Mouse (Mus musculus): Measurements from ENCODE around the gene Olfr1385. TPM values are rescaled to one million over a fixed set of nuclear protein-coding genes. Genes with fewer than 3 reads are reported as not detected.
A peak's percentile ranks its signal among the peaks of the same experiment; 100 is the strongest.
"Not testable (repeated sequence)": the region's sequence is repeated elsewhere in the genome, so short reads cannot be mapped to it uniquely, and the experiment has no call there.

The Olfr1385 gene
- polyA plus RNA-seq (2014; fragmentation: Nextera tagmentation; extraction: Ambion mirVana), result not detected in 2 replicates

GRCm38 (mm10) chr11:49488770-49489169 lies at the start of gene Olfr1385:
Gene Olfr1385, plus strand, starts transcription at chr11:49489070.
- not testable (repeated sequence) for ATAC-seq (ENCODE audit: low FRiP score); H3K9ac ChIP-seq (ENCODE audit: low read depth, low read length); H3K36me3 ChIP-seq (ENCODE audit: control insufficient read depth, insufficient read depth, low read length); H3K9me3 ChIP-seq (ENCODE audit: control insufficient read depth, low read length); H3K27me3 ChIP-seq (ENCODE audit: control insufficient read depth, insufficient read depth, low read length); H3K27ac ChIP-seq (ENCODE audit: low read depth, low read length); DNase-seq (ENCODE audit: low spot score); H3K4me1 ChIP-seq (replicated peaks; ENCODE audit: control insufficient read depth, insufficient read depth, low read length); H3K4me3 ChIP-seq (ENCODE audit: low read depth, low read length); H3K4me2 ChIP-seq (replicated peaks; ENCODE audit: low read depth, low read length)
- WGBS, result 88% methylated on average over 1 of the region's 1 CpGs

- Histone ChIP-seq H3K27ac (ENCODE audit: low read depth, low read length) (no peak within 1 kb of the TSS), H3K4me2 (replicated peaks; ENCODE audit: low read depth, low read length) (no peak within 1 kb of the TSS), H3K4me3 (ENCODE audit: low read depth, low read length) (no peak within 1 kb of the TSS), H3K4me1 (replicated peaks; ENCODE audit: control insufficient read depth, insufficient read depth, low read length) (no peaks in the 10 kb centered on the region), H3K9me3 (ENCODE audit: control insufficient read depth, low read length) (no peaks in the 10 kb centered on the region), H3K27me3 (ENCODE audit: control insufficient read depth, insufficient read depth, low read length) (no peaks in the 10 kb centered on the region), H3K36me3 (ENCODE audit: control insufficient read depth, insufficient read depth, low read length) (no peaks in the 10 kb centered on the region), H3K9ac (ENCODE audit: low read depth, low read length) (no peak within 1 kb of the TSS)
- 81% methylated on average over 1 of the region's 1 CpGs for WGBS
- DNase-seq (ENCODE audit: low spot score) (no peak), ATAC-seq (ENCODE audit: low FRiP score) (no peak)
These were observed 33.8 kb upstream of the Olfr1385 start, which contains the start of gene Olfr1387 for GRCm38 (mm10) chr11:49455043-49455442. Gene Olfr1387, plus strand, starts transcription at chr11:49455343.

GRCm38 (mm10) chr11:49464746-49465145 lies 24.1 kb upstream of the Olfr1385 start, which contains the start of gene Olfr1386:
Gene Olfr1386, plus strand, starts transcription at chr11:49465046.
- not testable (repeated sequence) for H3K27ac ChIP-seq (ENCODE audit: low read depth, low read length); H3K4me1 ChIP-seq (replicated peaks; ENCODE audit: control insufficient read depth, insufficient read depth, low read length); H3K4me3 ChIP-seq (ENCODE audit: low read depth, low read length); ATAC-seq (ENCODE audit: low FRiP score); H3K27me3 ChIP-seq (ENCODE audit: control insufficient read depth, insufficient read depth, low read length); H3K4me2 ChIP-seq (replicated peaks; ENCODE audit: low read depth, low read length); DNase-seq (ENCODE audit: low spot score); H3K9me3 ChIP-seq (ENCODE audit: control insufficient read depth, low read length); H3K9ac ChIP-seq (ENCODE audit: low read depth, low read length); H3K36me3 ChIP-seq (ENCODE audit: control insufficient read depth, insufficient read depth, low read length)
- 69% methylated on average over 2 of the region's 3 CpGs for WGBS

DNA sequence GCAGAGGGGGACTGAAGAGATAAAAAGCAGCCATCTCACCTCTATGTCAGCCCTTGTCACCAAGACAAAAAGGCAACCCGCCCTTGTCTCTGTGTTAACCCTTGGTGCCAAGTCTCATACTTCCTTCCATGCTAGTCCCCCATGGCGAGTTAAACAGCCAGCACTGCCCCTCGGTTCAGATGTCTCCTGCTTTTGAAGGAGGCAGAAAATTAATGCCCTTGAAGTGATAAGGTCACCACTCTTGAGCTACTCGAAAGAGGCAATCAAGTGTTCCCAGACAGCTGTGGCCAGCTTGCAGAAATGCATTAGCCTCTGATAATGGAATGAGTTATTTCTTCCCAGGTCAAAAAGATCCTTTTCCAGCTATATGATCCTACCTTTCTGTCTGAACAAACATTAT lies 2.9 kb upstream of the Olfr1385 start:
- Histone ChIP-seq H3K4me1 (replicated peaks; ENCODE audit: control insufficient read depth, insufficient read depth, low read length) (no peaks in the 10 kb centered on the region), H3K36me3 (ENCODE audit: control insufficient read depth, insufficient read depth, low read length) (no peaks in the 10 kb centered on the region), H3K9ac (ENCODE audit: low read depth, low read length) (no peak overlapping the region), H3K27ac (ENCODE audit: low read depth, low read length) (no peak overlapping the region), H3K4me2 (replicated peaks; ENCODE audit: low read depth, low read length) (no peak overlapping the region), H3K4me3 (ENCODE audit: low read depth, low read length) (no peak overlapping the region), H3K27me3 (ENCODE audit: control insufficient read depth, insufficient read depth, low read length) (no peaks in the 10 kb centered on the region), H3K9me3 (ENCODE audit: control insufficient read depth, low read length) (no peaks in the 10 kb centered on the region)
- no peak for ATAC-seq (ENCODE audit: low FRiP score)
- no peak for DNase-seq (ENCODE audit: low spot score)
- 53% methylated on average over 4 of the region's 4 CpGs for WGBS

GRCm38 (mm10) chr11:49518086-49518485 lies 29.2 kb downstream of the Olfr1385 start:
- H3K4me3 ChIP-seq (ENCODE audit: low read depth, low read length), result no peak overlapping the region
- ATAC-seq (ENCODE audit: low FRiP score) (no peak), DNase-seq (ENCODE audit: low spot score) (no peak)
- H3K4me1 ChIP-seq (replicated peaks; ENCODE audit: control insufficient read depth, insufficient read depth, low read length), result no peaks in the 10 kb centered on the region
- H3K4me2 ChIP-seq (replicated peaks; ENCODE audit: low read depth, low read length), result no peak overlapping the region
- H3K27me3 ChIP-seq (ENCODE audit: control insufficient read depth, insufficient read depth, low read length), result no peaks in the 10 kb centered on the region
- no peak overlapping the region for H3K9ac ChIP-seq (ENCODE audit: low read depth, low read length)
- no peak overlapping the region for H3K27ac ChIP-seq (ENCODE audit: low read depth, low read length)
- WGBS, result 79% methylated on average over 5 of the region's 5 CpGs
- no peaks in the 10 kb centered on the region for H3K36me3 ChIP-seq (ENCODE audit: control insufficient read depth, insufficient read depth, low read length)
- H3K9me3 ChIP-seq (ENCODE audit: control insufficient read depth, low read length), result no peaks in the 10 kb centered on the region

- no peak within 1 kb of the TSS for H3K9ac ChIP-seq (ENCODE audit: low read depth, low read length)
- no peaks in the 10 kb centered on the region for H3K36me3 ChIP-seq (ENCODE audit: control insufficient read depth, insufficient read depth, low read length)
- no peak within 1 kb of the TSS for H3K27ac ChIP-seq (ENCODE audit: low read depth, low read length)
- H3K4me2 ChIP-seq (replicated peaks; ENCODE audit: low read depth, low read length), result no peak within 1 kb of the TSS
- no peak within 1 kb of the TSS for H3K4me3 ChIP-seq (ENCODE audit: low read depth, low read length)
- no peak for ATAC-seq (ENCODE audit: low FRiP score)
- no peak for DNase-seq (ENCODE audit: low spot score)
- H3K9me3 ChIP-seq (ENCODE audit: control insufficient read depth, low read length), result no peaks in the 10 kb centered on the region
- no peaks in the 10 kb centered on the region for H3K4me1 ChIP-seq (replicated peaks; ENCODE audit: control insufficient read depth, insufficient read depth, low read length)
- H3K27me3 ChIP-seq (ENCODE audit: control insufficient read depth, insufficient read depth, low read length), result no peaks in the 10 kb centered on the region
These were observed 30.5 kb downstream of the Olfr1385 start, which contains the start of gene Olfr1383 for GRCm38 (mm10) chr11:49519348-49519747. Gene Olfr1383, plus strand, starts transcription at chr11:49519648.

DNA sequence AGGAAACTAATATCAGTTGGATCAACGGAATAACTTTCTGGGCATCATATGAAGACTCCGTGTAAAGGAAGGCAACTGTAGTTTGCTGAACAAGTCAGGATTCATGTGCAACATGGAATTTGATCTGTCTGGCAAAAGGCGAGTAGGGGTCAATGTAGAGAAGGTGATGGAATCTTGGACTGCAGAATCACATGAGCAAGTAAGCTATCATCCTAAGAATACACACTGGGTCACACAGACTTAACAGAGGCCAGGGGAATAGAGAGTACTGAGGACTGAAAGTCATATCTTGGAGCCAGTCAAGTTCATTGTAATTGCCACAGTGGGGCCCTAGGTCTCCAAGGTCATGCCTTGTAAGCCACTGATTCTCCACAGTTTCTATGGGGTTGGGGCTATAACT lies 39.1 kb downstream of the Olfr1385 start, which contains the start of gene Olfr1382:
Gene Olfr1382 (plus strand): TSS at position 301 of the 400 bp plus-strand sequence.
- H3K27me3 ChIP-seq (ENCODE audit: control insufficient read depth, insufficient read depth, low read length), result no peaks in the 10 kb centered on the region
- no peak within 1 kb of the TSS for H3K27ac ChIP-seq (ENCODE audit: low read depth, low read length)
- ATAC-seq (ENCODE audit: low FRiP score) (no peak), DNase-seq (ENCODE audit: low spot score) (no peak)
- no peaks in the 10 kb centered on the region for H3K36me3 ChIP-seq (ENCODE audit: control insufficient read depth, insufficient read depth, low read length)
- H3K9ac ChIP-seq (ENCODE audit: low read depth, low read length), result no peak within 1 kb of the TSS
- H3K4me3 ChIP-seq (ENCODE audit: low read depth, low read length), result no peak within 1 kb of the TSS
- no peaks in the 10 kb centered on the region for H3K9me3 ChIP-seq (ENCODE audit: control insufficient read depth, low read length)
- 86% methylated on average over 3 of the region's 3 CpGs for WGBS
- no peak within 1 kb of the TSS for H3K4me2 ChIP-seq (replicated peaks; ENCODE audit: low read depth, low read length)
- H3K4me1 ChIP-seq (replicated peaks; ENCODE audit: control insufficient read depth, insufficient read depth, low read length), result no peaks in the 10 kb centered on the region

GRCm38 (mm10) chr11:49532761-49533160 lies 43.9 kb downstream of the Olfr1385 start:
- no peak for DNase-seq (ENCODE audit: low spot score)
- no peak for ATAC-seq (ENCODE audit: low FRiP score)
- H3K4me3 ChIP-seq (ENCODE audit: low read depth, low read length), result no peak overlapping the region
- H3K27me3 ChIP-seq (ENCODE audit: control insufficient read depth, insufficient read depth, low read length), result no peaks in the 10 kb centered on the region
- no peaks in the 10 kb centered on the region for H3K9me3 ChIP-seq (ENCODE audit: control insufficient read depth, low read length)
- H3K9ac ChIP-seq (ENCODE audit: low read depth, low read length), result no peak overlapping the region
- no peaks in the 10 kb centered on the region for H3K4me1 ChIP-seq (replicated peaks; ENCODE audit: control insufficient read depth, insufficient read depth, low read length)
- no peaks in the 10 kb centered on the region for H3K36me3 ChIP-seq (ENCODE audit: control insufficient read depth, insufficient read depth, low read length)
- H3K4me2 ChIP-seq (replicated peaks; ENCODE audit: low read depth, low read length), result no peak overlapping the region
- no peak overlapping the region for H3K27ac ChIP-seq (ENCODE audit: low read depth, low read length)

- ATAC-seq (ENCODE audit: low FRiP score), result not testable (repeated sequence)
- peak; percentile 5 for DNase-seq (ENCODE audit: low spot score)
These were observed 47.8 kb downstream of the Olfr1385 start for GRCm38 (mm10) chr11:49536631-49537030.

More at GRCm38 (mm10) chr11:49536631-49537030, 47.8 kb downstream of the Olfr1385 start:
- H3K36me3 ChIP-seq (ENCODE audit: control insufficient read depth, insufficient read depth, low read length); H3K4me2 ChIP-seq (replicated peaks; ENCODE audit: low read depth, low read length); H3K4me1 ChIP-seq (replicated peaks; ENCODE audit: control insufficient read depth, insufficient read depth, low read length); H3K9me3 ChIP-seq (ENCODE audit: control insufficient read depth, low read length); H3K4me3 ChIP-seq (ENCODE audit: low read depth, low read length); H3K27ac ChIP-seq (ENCODE audit: low read depth, low read length); H3K27me3 ChIP-seq (ENCODE audit: control insufficient read depth, insufficient read depth, low read length); H3K9ac ChIP-seq (ENCODE audit: low read depth, low read length): not testable (repeated sequence)
- WGBS, result 95% methylated on average over 2 of the region's 2 CpGs

Measured in hindbrain, embryonic 11.5 days (tissue).